Mouse (Mus musculus): Measurements from ENCODE around the gene Ntsr2. TPM values are rescaled to one million over a fixed set of nuclear protein-coding genes. Genes with fewer than 3 reads are reported as not detected.
"Not testable (repeated sequence)": the region's sequence is repeated elsewhere in the genome, so short reads cannot be mapped to it uniquely, and the experiment has no call there.

Gene Ntsr2
- polyA plus RNA-seq, 1 experiment, result not detected

DNA sequence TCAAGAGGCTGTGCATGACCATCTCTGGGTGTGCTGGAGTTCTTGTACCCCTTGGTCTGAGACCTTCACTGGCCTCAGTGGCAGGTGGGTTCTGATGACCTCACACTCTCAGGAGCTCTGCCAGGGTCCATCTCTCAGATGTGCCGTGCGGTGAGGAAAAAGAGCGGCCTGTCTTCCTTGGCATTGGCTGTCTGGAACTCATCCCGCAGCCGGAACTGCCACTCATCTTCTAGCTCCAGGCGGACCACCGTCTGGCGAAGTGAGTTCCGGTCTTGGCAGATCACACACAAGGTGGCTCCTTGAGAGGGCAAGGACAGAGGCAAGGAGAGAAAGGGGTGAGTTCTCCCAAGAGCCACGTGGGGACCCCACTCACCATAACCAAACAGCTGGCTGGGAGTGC, 19.1 kb downstream of the Ntsr2 start:
- Histone ChIP-seq H3K27ac (ENCODE audit: insufficient read depth, low read depth, low read length) (no peak overlapping the region), H3K4me1 (ENCODE audit: control insufficient read depth, insufficient read depth, low read length) (no peaks in the 10 kb centered on the region), H3K4me3 (ENCODE audit: insufficient read depth, low read length) (no peak overlapping the region)
- TF ChIP-seq POLR2A (IDR thresholded peaks at IDR 0.05; ENCODE audit: borderline replicate concordance, low read depth, low read length) (no peak), CTCF (IDR thresholded peaks at IDR 0.05; ENCODE audit: low read depth, low read length) (no peak)

DNA sequence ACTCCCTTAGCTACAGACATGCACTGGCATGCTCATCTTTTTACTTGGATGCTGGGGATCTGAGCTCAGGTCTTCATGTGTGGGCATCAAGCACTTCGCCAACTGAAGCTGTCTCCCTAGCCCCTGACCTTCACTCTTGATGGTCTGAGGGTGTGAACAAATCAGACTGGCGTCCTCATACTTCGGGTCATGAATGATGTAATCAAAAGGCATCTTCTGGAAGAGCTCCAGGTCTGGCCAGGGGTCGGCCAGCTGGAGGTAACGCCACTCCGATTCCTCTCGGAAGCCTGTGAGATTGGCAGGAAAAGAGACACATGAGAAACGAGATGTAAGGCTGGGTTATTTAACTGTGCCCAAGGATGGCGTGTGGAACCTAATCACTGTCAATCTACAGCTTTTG, 37.4 kb downstream of the Ntsr2 start:
- H3K27ac ChIP-seq (ENCODE audit: insufficient read depth, low read depth, low read length), result no peak overlapping the region
- no peak overlapping the region for H3K4me3 ChIP-seq (ENCODE audit: insufficient read depth, low read length)
- TF ChIP-seq POLR2A (IDR thresholded peaks at IDR 0.05; ENCODE audit: borderline replicate concordance, low read depth, low read length) (no peak), CTCF (IDR thresholded peaks at IDR 0.05; ENCODE audit: low read depth, low read length) (no peak)
- H3K4me1 ChIP-seq (ENCODE audit: control insufficient read depth, insufficient read depth, low read length), result no peaks in the 10 kb centered on the region

DNA sequence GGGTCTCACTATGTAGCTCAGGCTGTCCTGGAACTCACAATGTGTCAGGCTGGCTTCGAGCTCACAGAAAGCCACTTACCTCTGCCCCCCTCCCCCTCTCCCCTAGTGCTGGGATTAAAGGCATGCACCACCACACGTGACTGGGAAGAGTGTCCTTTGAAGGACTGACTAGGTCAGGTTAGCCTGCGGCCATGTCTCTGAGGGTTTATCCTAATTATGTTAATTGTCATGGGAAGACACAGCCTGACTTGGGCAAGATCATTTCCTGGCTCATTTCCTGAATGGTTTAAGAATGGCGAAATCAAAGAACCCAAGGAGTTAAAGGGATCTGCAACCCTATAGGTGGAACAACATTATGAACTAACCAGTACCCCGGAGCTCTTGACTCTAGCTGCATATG, 41.6 kb downstream of the Ntsr2 start:
- Histone ChIP-seq H3K27ac (ENCODE audit: insufficient read depth, low read depth, low read length) (no peak overlapping the region), H3K4me3 (ENCODE audit: insufficient read depth, low read length) (no peak overlapping the region), H3K4me1 (ENCODE audit: control insufficient read depth, insufficient read depth, low read length) (peaks cover 2% of the 10 kb centered on the region; the same call in 1 of the 2 replicates)
- no peak for TF ChIP-seq CTCF (IDR thresholded peaks at IDR 0.05; ENCODE audit: low read depth, low read length)
- no peak for TF ChIP-seq POLR2A (IDR thresholded peaks at IDR 0.05; ENCODE audit: borderline replicate concordance, low read depth, low read length)

DNA sequence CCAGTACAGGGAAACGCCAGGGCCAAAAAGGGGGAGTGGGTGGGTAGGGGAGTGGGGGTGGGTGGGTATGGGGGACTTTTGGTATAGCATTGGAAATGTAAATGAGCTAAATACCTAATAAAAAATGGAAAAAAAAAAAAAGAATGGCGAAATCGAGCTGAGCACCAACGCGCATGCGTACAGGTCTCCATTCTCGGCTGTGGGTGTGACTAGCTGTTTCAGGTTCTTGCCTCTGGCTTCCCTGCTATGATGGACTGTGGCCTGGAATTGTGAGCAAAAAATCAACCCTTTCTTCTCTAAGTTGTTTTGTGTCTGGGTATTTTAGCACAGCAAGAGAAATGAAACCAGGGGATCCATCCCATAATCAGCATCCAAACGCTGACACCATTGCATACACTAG, 42.1 kb downstream of the Ntsr2 start:
- not testable (repeated sequence) for H3K4me3 ChIP-seq (ENCODE audit: insufficient read depth, low read length); H3K4me1 ChIP-seq (ENCODE audit: control insufficient read depth, insufficient read depth, low read length); H3K27ac ChIP-seq (ENCODE audit: insufficient read depth, low read depth, low read length)

DNA sequence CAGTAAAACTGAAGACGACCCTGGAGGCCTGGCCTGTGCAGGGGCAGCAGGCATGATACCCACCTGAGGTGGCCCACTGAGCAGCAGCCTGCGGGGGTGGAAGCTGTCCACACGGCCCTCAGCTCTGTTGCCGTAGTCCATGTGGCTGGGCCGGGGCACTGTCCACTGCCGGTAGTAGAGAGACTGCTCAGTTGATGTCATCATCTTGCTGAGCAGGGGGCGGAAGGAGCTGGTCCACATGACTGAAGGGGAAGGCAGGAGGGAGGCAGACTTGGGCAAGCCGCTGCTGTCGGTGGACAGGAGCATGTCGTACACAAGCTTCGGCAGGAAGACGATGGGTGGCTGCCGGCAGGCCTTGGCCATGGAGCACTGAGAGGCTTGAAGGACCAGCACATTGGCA, 43.0 kb downstream of the Ntsr2 start:
- TF ChIP-seq CTCF (IDR thresholded peaks at IDR 0.05; ENCODE audit: low read depth, low read length) (no peak), POLR2A (IDR thresholded peaks at IDR 0.05; ENCODE audit: borderline replicate concordance, low read depth, low read length) (no peak)
- Histone ChIP-seq H3K4me1 (ENCODE audit: control insufficient read depth, insufficient read depth, low read length) (peaks cover 2% of the 10 kb centered on the region; the same call in 1 of the 2 replicates), H3K4me3 (ENCODE audit: insufficient read depth, low read length) (no peak overlapping the region), H3K27ac (ENCODE audit: insufficient read depth, low read depth, low read length) (no peak overlapping the region)

DNA sequence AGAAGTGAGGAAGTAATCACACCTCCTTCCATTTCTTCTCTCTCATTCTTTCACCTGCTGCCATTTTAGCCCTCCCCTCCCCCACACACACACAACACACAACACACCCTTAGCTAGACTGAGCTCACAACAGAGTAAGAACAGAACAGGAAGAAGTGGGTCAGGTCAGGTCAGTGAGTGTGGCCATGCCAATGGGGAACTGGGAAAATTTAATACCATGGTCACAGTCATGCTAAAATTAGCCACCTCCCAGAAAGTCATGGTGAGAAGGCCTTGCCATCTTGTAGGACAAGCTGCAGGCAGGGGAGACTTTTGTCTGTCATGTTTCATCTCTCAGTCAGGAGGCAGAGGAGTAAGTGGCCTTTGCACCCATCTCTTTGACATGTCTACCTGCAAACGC, 45.5 kb downstream of the Ntsr2 start:
- TF ChIP-seq POLR2A (IDR thresholded peaks at IDR 0.05; ENCODE audit: borderline replicate concordance, low read depth, low read length) (no peak), CTCF (IDR thresholded peaks at IDR 0.05; ENCODE audit: low read depth, low read length) (no peak)
- Histone ChIP-seq H3K4me3 (ENCODE audit: insufficient read depth, low read length) (no peak overlapping the region), H3K27ac (ENCODE audit: insufficient read depth, low read depth, low read length) (no peak overlapping the region), H3K4me1 (ENCODE audit: control insufficient read depth, insufficient read depth, low read length) (peaks cover 2% of the 10 kb centered on the region; the same call in 1 of the 2 replicates)

Other genes with a start within 250 kb of the Ntsr2 start
- gene Lpin1, start 42.4 kb upstream of the Ntsr2 start, polyA plus RNA-seq (2012; ENCODE audit: insufficient read depth, insufficient read length, missing spikeins), result 16.2 and 19.6 TPM in 2 replicates
- gene Greb1, start 147.5 kb downstream of the Ntsr2 start, polyA plus RNA-seq (2012; ENCODE audit: insufficient read depth, insufficient read length, missing spikeins), result not detected in 2 replicates
- gene E2f6, start 157.6 kb downstream of the Ntsr2 start, polyA plus RNA-seq (2012; ENCODE audit: insufficient read depth, insufficient read length, missing spikeins), result 16.3 and 19.0 TPM in 2 replicates
- gene Rock2, start 241.5 kb downstream of the Ntsr2 start, polyA plus RNA-seq (2012; ENCODE audit: insufficient read depth, insufficient read length, missing spikeins), result 46.8 and 47.9 TPM in 2 replicates

Measured in bone marrow macrophage, adult 2 months (primary cell).